Mouse (Mus musculus) midbrain, embryonic 16.5 days (tissue): ENCODE results near the gene 4921507P07Rik. TPM values are rescaled to one million over a fixed set of nuclear protein-coding genes. Genes with fewer than 3 reads are reported as not detected.
A peak's percentile ranks its signal among the peaks of the same experiment; 100 is the strongest.

Source experiments
- ATAC-seq: fragments of 200-750 bp; cut with Nextera tagmentation; 2 replicates; pipeline ENCODE4 v1.8.0; 2017; ENCODE audit warnings: moderate TSS enrichment
- H3K27ac ChIP-seq: fragments of 300-500 bp; sonication (generic); 2 replicates; pipeline ENCODE4 v1.5.1; 2014; ENCODE audit warnings: mild to moderate bottlenecking, low read length, mixed read lengths
- H3K27me3 ChIP-seq: fragments of 300-500 bp; sonication (generic); 2 replicates; pipeline ENCODE4 v1.6.1; 2014; ENCODE audit warnings: low read depth, low read length, mixed read lengths; ENCODE audit not compliant: control insufficient read depth, insufficient read depth
- H3K36me3 ChIP-seq: fragments of 300-500 bp; sonication (generic); 2 replicates; pipeline ENCODE4 v1.6.1; 2014; ENCODE audit warnings: mild to moderate bottlenecking, low read length, moderate library complexity, mixed read lengths; ENCODE audit not compliant: control insufficient read depth, insufficient read depth
- H3K4me1 ChIP-seq: fragments of 300-500 bp; sonication (generic); 2 replicates; pipeline ENCODE4 v1.6.1; 2014; ENCODE audit warnings: mild to moderate bottlenecking, low read length, mixed read lengths; ENCODE audit not compliant: control insufficient read depth, insufficient read depth
- H3K4me2 ChIP-seq: fragments of 300-500 bp; sonication (generic); 2 replicates; pipeline ENCODE4 v1.6.1; 2014; ENCODE audit warnings: mild to moderate bottlenecking, low read length, mixed read lengths
- H3K4me3 ChIP-seq: fragments of 300-500 bp; sonication (generic); 2 replicates; pipeline ENCODE4 v1.5.1; 2014; ENCODE audit warnings: low read depth, mild to moderate bottlenecking, low read length, moderate library complexity, mixed read lengths
- H3K9ac ChIP-seq: fragments of 300-500 bp; sonication (generic); 2 replicates; pipeline ENCODE4 v1.6.1; 2014; ENCODE audit warnings: low read depth, low read length, mixed read lengths
- H3K9me3 ChIP-seq: fragments of 300-500 bp; sonication (generic); replicated peaks from 2 replicates; pipeline ENCODE4 v1.6.1; 2014; ENCODE audit warnings: mild to moderate bottlenecking, low read length, mixed read lengths; ENCODE audit not compliant: control insufficient read depth, poor library complexity, severe bottlenecking
- WGBS: fragments of 180-500 bp; shearing (Covaris S2); extraction: QIAGEN DNeasy Blood & Tissue Kit; methylation state at CpG from one replicate; pipeline ENCODE4 v1.1.7; 2014; 5-methylcytosine and 5-hydroxymethylcytosine counted together
- microRNA-seq: library from miRNA; unstranded; fragments of <30 nt; microRNA quantifications from one replicate; pipeline ENCODE4, GENCODE M21; 2017
- polyA plus RNA-seq: library from polyadenylated mRNA; unstranded; fragments of >200 nt; fragmentation: Nextera tagmentation; extraction: Ambion mirVana; gene quantifications from 2 replicates; pipeline ENCODE4 v1.2.1, GENCODE M21; 2015

4921507P07Rik gene
- polyA plus RNA-seq, 1 experiment from 2014 or later = 4.3 TPM

DNA sequence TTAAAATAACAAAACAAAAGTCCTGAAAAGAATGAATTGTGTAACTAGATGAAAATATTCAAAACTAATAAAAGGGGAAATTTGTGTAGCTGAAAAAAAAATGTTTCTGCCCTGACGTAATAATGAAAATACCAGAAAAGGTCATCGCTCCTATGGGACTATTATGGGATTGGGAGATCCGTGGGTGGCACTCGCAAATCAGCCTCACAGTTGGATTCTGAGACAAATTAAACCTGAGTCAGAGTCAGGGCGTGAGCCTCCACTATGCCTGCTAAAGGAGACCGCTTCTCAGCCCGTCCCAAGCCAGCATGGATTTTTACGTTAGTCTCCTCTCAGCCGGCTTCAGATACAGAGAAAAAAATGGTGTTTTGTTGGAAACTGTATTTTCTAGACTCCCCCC is 69.0 kb downstream of the 4921507P07Rik start:
- no peak overlapping the region for H3K27ac ChIP-seq
- H3K9ac ChIP-seq = no peak overlapping the region
- no peaks in the 10 kb centered on the region for H3K27me3 ChIP-seq
- WGBS = 66% methylated on average over 9 of the region's 9 CpGs
- no peak overlapping the region for H3K4me2 ChIP-seq
- H3K4me3 ChIP-seq = no peak overlapping the region
- peaks cover 3% of the 10 kb centered on the region for H3K4me1 ChIP-seq
- no peaks in the 10 kb centered on the region for H3K9me3 ChIP-seq
- no peaks in the 10 kb centered on the region for H3K36me3 ChIP-seq
- no peak for ATAC-seq

DNA sequence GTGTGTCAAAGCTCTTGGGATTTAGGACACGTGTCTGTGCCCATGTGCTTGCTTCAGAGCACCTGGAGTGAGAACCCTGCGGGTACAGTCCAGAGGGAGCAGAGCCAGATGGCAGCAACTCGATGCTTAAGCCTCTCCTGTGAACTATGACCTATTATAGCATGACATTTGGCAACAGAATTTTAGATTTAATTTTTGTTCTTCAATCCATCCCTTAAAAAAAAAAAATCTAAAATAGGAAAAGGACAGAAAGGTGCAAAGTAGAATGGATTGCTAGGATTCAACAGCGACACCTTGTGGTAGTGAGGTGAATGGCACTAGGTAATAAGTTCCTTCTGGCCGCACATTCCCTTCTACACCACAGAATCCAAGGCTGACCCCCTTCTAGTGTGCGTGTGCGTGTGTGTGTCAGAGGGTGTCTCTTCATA is 69.8 kb downstream of the 4921507P07Rik start:
- H3K4me1 ChIP-seq = peaks cover 3% of the 10 kb centered on the region
- no peaks in the 10 kb centered on the region for H3K27me3 ChIP-seq
- no peaks in the 10 kb centered on the region for H3K36me3 ChIP-seq
- no peak overlapping the region for H3K4me2 ChIP-seq
- no peak overlapping the region for H3K9ac ChIP-seq
- no peaks in the 10 kb centered on the region for H3K9me3 ChIP-seq
- no peak overlapping the region for H3K4me3 ChIP-seq
- ATAC-seq = 0 out of 2 replicates have a peak, but pooled peaks have one; percentile 62
- 22% methylated on average over 7 of the region's 7 CpGs for WGBS
- H3K27ac ChIP-seq = no peak overlapping the region

DNA sequence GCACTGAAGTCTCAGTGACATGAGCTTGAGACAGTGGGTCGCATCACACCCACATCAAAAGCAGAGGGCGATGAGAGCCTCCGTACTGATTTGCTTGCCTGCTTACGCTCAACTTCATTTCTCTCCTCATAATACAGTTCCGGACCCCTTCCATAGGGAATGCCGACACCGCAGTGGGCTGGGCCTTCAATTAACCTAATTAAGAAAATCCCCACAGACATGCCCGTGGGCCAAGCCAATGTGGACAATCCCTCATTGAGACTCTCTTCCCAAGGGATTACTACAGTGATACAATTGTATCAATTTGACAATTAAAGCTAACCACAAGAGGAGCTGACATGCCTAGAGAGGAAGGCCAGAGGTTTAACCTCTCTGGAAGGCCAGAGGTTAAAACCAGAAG is 70.6 kb downstream of the 4921507P07Rik start:
- 65% methylated on average over 8 of the region's 8 CpGs for WGBS
- peaks cover 3% of the 10 kb centered on the region for H3K4me1 ChIP-seq
- peak; percentile 3; the same call in 1 of the 2 replicates for ATAC-seq
- no peaks in the 10 kb centered on the region for H3K27me3 ChIP-seq
- no peak overlapping the region for H3K9ac ChIP-seq
- H3K36me3 ChIP-seq = no peaks in the 10 kb centered on the region
- H3K9me3 ChIP-seq = no peaks in the 10 kb centered on the region
- H3K4me2 ChIP-seq = no peak overlapping the region
- H3K27ac ChIP-seq = no peak overlapping the region
- H3K4me3 ChIP-seq = no peak overlapping the region

DNA sequence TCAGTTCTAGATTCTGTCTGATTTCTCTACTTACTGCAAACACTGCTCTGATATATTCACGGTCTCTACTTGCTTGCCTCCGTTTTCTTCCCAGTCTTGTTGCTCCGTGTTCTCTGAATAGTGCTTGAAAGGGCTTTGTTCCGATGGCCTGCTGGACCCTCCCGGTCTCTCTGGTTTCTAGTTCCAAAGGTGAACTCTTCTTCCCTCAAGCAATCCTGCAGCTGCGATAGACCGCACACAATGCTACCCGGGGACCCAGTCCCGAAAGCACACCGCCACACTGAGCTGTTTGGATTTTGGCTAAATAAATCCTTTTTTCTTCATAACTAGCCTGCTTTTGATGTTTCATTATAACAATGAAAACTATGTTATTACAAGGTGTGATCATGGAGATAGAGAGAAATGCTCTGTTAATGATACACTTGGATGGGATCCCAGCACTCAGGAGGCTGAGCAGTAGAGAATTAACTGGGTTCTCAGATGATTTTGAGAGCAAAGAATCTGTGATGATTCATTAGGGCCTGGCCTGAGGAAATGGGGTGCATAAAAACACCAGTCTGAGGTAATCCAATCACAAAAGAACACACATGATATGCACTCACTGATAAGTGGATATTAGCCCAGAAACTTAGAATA is 72.1 kb downstream of the 4921507P07Rik start:
- ATAC-seq = no peak
- Histone ChIP-seq H3K36me3 (no peaks in the 10 kb centered on the region), H3K4me3 (no peak overlapping the region), H3K27me3 (no peaks in the 10 kb centered on the region), H3K9ac (no peak overlapping the region), H3K27ac (no peak overlapping the region), H3K9me3 (no peaks in the 10 kb centered on the region), H3K4me2 (no peak overlapping the region), H3K4me1 (peaks cover 3% of the 10 kb centered on the region)
- 86% methylated on average over 10 of the region's 10 CpGs for WGBS

Small RNA genes within 50 kb of the gene (microRNA-seq; reads per million reads assigned to microRNA genes)
- not detected for gene Mir6371

Other genes with a start within 250 kb of the 4921507P07Rik start
- gene Osbpl3, start 140.4 kb downstream of the 4921507P07Rik start, polyA plus RNA-seq = 6.0 and 7.2 TPM in 2 replicates
- gene Cycs, start 30.1 kb downstream of the 4921507P07Rik start, polyA plus RNA-seq = 68.8 and 73.5 TPM in 2 replicates
- 1.3 and 1.5 TPM in 2 replicates for gene Npvf, start 57.8 kb upstream of the 4921507P07Rik start, polyA plus RNA-seq